Mouse (Mus musculus): ENCODE results near the gene Suco.
A peak's percentile ranks its signal among the peaks of the same experiment; 100 is the strongest.

Gene Suco

GRCm38 (mm10) chr1:161876553-161877447, at the start of gene Suco:
Suco (minus strand) TSS chr1:161876682.
- DNase-seq (ENCODE audit: low read depth, low spot score): peak; percentile 100

DNA sequence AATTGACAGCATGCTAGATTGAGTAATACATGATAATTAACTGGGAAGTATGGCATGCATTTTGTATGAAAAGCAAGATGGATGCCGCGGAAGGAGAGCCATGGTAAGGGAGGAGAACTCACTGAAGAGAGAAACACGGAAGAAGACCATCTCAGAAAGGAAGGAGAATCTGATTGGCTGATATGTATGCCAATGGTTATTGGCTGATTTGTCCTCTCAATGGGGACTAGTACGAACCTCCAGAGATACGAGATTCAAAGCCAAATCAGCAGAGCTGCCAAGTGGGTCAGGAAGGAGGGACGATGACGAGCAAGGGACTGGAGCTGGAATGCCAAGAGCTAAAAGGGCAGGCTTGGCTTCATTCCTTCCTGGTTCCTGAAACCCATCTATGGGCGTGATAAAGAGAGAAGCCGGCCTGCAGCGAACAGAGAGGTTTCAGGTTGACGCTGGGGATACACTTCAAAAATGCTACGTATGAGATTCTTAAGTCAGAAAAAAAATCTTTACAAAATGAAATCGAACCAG, 48.9 kb upstream of the Suco start:
- DNase-seq (ENCODE audit: low read depth, low spot score): no peak

DNA sequence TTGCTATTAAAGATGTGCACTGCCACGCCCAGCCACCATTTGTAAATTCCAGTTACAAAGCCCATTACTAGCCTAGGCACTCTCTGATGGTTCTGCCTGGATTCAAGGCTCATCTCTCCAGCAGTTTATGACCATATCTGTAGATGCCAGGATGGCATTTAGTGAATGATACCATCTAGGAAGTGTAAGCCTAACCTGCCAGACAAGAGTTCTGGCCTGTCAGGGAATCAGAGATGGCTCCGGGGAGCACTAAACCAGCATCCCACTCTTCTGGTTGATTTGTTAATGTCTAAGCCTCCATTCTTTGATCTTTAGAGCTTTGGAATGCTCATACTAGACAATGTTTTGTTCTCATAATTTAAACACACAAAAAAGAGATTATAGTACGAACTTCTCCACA, 47.8 kb upstream of the Suco start:
- DNase-seq (ENCODE audit: low read depth, low spot score): no peak

DNA sequence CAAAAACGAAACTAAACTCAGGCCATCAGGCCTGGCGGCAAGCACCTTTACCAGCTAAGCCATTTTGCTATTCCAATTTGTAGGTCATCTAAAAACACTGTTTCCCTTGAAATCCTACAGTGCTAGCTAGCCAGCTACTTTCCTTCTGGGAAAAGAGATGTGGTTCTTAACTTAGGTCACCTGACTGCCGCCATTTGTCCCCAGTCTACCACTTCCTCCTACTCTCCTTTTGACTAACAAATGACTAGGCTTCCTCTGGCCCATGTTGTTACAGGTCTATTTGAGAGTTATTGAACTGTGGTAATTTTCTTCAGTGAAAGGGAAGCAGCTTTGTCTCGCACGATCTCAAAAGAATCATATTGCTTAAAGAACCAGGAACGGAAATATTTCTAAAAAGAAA, 45.4 kb upstream of the Suco start:
- DNase-seq (ENCODE audit: low read depth, low spot score): peak; percentile 19

GRCm38 (mm10) chr1:161920475-161921454, 44.3 kb upstream of the Suco start:
- no peak for DNase-seq (ENCODE audit: low read depth, low spot score)

- DNase-seq (ENCODE audit: low read depth, low spot score): no peak
Observed at GRCm38 (mm10) chr1:161919594-161919993, 43.1 kb upstream of the Suco start.

DNA sequence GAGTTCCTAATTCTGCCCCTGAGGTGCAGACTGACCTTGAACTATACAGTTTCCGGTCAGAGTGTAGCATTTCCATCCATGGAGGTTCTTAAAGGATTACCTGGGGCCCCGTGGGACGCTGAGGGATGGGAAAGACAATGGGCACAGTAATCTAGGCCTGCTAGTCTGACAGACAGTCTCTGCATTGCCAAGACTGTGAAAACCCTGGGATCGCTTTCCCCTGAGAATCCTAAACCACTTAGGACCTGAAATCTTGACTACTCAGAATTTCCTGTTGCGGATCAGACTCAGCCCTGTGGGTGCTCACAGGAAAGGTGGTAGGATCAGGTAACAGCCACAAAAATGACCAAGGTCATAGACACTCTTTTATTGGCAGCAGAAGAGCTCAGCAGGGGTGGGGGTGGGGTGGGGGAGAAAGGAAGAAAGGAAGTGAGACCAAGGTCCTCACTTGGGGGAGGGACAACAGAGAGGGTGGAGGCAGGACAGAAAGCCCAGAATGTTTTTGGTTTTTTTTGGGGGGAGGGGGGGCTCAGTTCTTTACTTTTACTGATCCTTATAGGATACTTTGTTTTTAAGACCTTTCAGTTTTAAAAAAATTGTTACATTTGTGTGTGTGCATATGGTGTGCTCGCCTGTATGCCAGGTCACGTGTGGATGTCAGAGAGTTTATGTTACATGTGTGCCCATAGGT, 42.3 kb upstream of the Suco start:
- DNase-seq (ENCODE audit: low read depth, low spot score): no peak

- no peak for DNase-seq (ENCODE audit: low read depth, low spot score)
Observed at GRCm38 (mm10) chr1:161917940-161918484, 41.5 kb upstream of the Suco start.

GRCm38 (mm10) chr1:161916036-161916435, 39.6 kb upstream of the Suco start:
- no peak for DNase-seq (ENCODE audit: low read depth, low spot score)

GRCm38 (mm10) chr1:161913648-161913984, 37.1 kb upstream of the Suco start:
- DNase-seq (ENCODE audit: low read depth, low spot score): no peak

- no peak for DNase-seq (ENCODE audit: low read depth, low spot score)
Observed at GRCm38 (mm10) chr1:161912940-161913647, 36.6 kb upstream of the Suco start.

- no peak for DNase-seq (ENCODE audit: low read depth, low spot score)
Observed at GRCm38 (mm10) chr1:161909074-161909473, 32.6 kb upstream of the Suco start.

DNA sequence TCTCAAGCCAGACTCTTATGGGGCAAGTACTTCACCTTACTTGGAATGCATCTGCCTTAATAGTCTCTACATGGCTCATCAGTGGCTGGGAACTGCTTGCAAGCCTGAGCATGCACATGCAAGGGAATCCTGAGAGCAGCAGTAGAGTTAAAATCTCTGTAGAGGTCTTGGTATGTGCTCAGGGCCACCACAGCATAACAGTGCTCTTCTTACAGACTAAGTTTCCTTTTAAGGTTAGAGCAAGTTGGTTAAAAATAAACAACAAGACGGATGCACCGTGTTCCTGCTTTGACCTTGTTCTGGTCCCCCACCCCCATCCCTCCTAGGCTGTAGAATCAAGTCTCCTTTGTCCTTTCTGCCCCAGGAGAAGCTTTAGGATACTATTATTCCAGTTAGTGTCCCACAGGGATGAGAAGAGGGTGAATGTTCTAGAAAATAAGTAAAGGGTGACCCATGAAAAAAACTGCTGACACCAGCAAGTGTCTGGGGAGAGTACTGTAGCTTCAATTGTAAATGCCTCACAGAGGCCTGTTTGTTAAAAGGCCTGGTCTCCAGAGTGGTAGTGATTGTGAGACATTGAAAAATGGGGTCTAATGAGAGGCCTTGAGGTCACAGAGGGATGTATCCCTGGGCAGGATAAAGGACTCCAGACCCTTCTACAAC, 31.4 kb upstream of the Suco start:
- peak; percentile 48 for DNase-seq (ENCODE audit: low read depth, low spot score)

- peak; percentile 66 for DNase-seq (ENCODE audit: low read depth, low spot score)
Observed at GRCm38 (mm10) chr1:161907111-161907510, 30.6 kb upstream of the Suco start.

DNA sequence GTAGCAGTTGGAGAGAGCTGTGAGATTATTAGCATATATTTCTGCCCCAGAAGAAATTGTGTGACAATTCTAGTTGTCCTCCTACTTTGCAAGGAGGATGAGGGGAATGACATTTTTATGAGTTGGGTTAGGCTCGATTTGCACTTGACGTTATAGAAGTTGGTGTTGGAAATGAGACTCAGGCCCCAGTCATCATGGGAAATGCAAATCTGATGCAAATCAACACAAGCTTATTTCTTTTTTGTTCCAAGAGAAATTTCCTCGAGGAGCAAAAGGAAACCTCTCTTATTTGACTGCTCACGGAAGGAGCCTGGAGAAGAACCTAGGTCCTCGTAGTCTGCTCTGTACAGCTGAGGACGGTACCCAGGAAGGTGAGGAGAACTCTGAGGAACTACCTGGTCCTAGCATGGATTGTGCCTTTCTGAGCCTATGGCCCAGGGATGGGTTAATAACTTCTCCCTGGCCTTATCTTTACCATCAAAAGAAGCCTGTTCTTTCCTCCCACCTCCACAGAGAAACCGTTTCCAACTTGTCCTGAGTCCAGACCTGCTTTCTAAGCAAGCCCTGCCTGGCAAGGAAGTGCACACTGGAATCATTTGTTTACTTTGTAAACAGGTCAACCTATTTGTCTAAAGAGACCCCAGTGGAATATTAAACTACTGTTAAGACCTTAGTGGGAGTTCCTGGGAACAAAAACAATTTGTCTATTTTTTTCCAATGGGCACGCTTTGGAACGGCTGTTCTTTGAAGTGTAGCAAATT, 26.4 kb upstream of the Suco start:
- DNase-seq (ENCODE audit: low read depth, low spot score): no peak

DNA sequence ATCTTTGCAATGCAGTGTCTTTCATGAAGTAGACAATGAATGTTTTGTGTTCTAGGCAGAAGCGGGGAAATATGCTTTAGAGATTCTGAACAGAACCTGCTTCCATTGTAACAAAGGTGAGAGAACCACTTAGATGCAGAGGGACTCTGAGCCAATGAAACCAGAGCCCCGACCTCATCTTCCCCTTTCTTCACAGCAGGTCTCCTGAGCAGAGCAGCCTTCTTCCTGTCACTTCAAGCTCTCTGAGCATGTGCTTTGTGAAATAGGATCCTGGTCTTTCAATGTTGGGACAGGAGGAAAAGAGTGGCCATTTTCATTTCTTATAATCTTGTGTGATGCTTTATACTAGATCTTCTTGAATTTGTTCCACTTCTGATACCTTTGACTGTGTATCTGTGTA, 23.6 kb upstream of the Suco start:
- no peak for DNase-seq (ENCODE audit: low read depth, low spot score)

GRCm38 (mm10) chr1:161897235-161897634, 20.8 kb upstream of the Suco start:
- no peak for DNase-seq (ENCODE audit: low read depth, low spot score)

DNA sequence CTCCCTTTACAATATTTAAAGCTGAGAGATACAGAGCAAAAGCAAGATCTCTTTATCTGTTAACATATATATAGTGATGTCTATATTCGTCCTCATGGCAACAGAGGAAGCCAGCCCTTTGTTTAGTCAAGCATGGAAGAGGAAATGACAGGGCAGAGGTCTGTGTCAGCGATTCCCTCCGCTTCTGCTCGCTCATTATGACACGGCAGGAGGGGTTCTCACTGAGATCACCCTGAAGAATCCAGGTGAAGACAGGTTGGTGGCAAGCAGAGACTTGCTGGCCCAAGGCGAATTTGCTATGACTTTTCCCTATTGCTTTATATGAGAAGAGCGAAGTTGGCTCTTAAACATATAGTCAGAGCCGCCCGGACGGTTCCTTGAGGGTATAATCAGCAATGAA, 19.6 kb upstream of the Suco start:
- DNase-seq (ENCODE audit: low read depth, low spot score): peak; percentile 25

DNA sequence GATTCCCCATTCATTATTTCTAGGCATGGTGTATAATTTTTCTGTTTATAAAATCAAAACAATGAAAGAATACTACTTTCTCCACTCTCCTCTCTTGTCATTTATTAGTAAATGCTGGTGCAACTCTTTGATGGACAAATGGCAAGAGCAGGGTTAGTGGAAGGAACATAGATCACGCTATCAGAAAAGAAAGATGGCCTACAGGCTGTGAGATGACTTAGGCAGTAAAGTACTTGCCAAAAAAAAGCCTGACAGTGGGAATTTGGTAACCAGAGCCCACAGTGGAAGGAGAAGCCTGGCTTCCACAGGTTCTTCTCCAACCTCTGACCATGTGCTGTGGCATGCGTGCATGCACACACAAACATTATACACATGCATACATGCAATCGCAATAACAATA, 18.5 kb upstream of the Suco start:
- no peak for DNase-seq (ENCODE audit: low read depth, low spot score)
